8 mouse cellular contexts compared by ENCODE assay signal in the genomic region with DNA sequence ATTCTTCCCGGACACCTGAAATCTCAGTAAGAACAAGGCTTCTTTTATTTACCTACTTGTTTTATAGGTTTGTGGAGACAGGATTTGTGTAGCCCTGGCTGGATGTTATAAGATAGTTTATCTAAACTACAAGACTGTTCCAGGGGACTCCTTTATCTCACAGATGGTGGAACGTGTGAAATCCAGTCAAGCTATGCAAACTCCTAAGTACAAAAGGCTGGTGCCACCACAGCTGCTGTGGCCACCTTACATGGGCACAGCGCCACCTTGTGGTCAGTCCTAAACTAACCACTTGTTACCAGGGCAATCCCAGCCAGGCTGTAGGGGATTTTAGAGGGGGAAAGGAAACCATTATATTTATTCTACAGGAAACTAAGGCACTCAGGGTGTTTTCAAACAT. TPM values are rescaled to one million over a fixed set of nuclear protein-coding genes. Genes with fewer than 3 reads are reported as not detected.
A peak's percentile ranks its signal among the peaks of the same experiment; 100 is the strongest.
DNase-seq lines count a peak whose midpoint lies in the region; ATAC-seq and TF ChIP-seq lines count a peak whose summit lies in the region.

No protein-coding gene starts in this region.

- DNase-seq in 3134 (ENCODE audit: extremely low read depth, insufficient read length, low spot score) (peak; percentile 42), Patski (ENCODE audit: low read depth, low spot score) (no peak)
- peak; percentile 85 to 93 for DNase-seq in cerebellum, postnatal 14 days
- DNase-seq in gastrocnemius, adult 18-20 months (ENCODE audit: low spot score) = peak; percentile 75
- peak; percentile 83 for DNase-seq in kidney, adult 2 months
- peak; percentile 65 to 73 (median 67) for DNase-seq in liver, embryonic 14.5 days (ENCODE audit: low read depth in 3 of 3, low spot score in 3 of 3)

- TF ChIP-seq CTCF in Patski (IDR thresholded peaks at IDR 0.05) = peak; percentile 97
- peak; percentile 98 for TF ChIP-seq CTCF in kidney, adult 2 months (conservative IDR thresholded peaks at IDR 0.05; ENCODE audit: insufficient read depth, insufficient read length, low read depth, low read length)
- peak; percentile 96 for TF ChIP-seq CTCF in liver, embryonic 14.5 days (IDR thresholded peaks at IDR 0.05; ENCODE audit: low read depth)
- peak; percentile 94 for TF ChIP-seq CTCF in testis, adult 2 months (IDR thresholded peaks at IDR 0.05; ENCODE audit: control insufficient read depth, insufficient read depth, insufficient replicate concordance, low read depth, low read length)

- ATAC-seq in Patski = no peak
- no peak; the same call in 1 of the 2 replicates for ATAC-seq in liver, embryonic 14.5 days (ENCODE audit: insufficient read depth)
- peak; percentile 55 for ATAC-seq in neural tube, embryonic 15.5 days (ENCODE audit: low FRiP score)

- POLR2A ChIA-PET in Patski (lab: Charles Lee) = interaction anchor here (1.4 kb wide), 1 partner anchor 135 kb away, joined by 4 read pairs; no protein-coding TSS in a partner anchor

- H3K36me3 ChIP-seq in kidney, adult 2 months (ENCODE audit: control insufficient read depth, insufficient read depth, low read length) = no peaks in the 10 kb centered on the region
- H3K36me3 ChIP-seq in liver, embryonic 14.5 days (replicated peaks; ENCODE audit: control insufficient read depth, insufficient read depth, low read depth) = peaks cover 61% of the 10 kb centered on the region
- H3K36me3 ChIP-seq in neural tube, embryonic 15.5 days = peaks cover 55% of the 10 kb centered on the region
- H3K36me3 ChIP-seq in testis, adult 2 months (ENCODE audit: control insufficient read depth, insufficient read depth, low read length) = no peaks in the 10 kb centered on the region

- in situ Hi-C loops in Patski (cut with MboI; ENCODE audit: low pct_unique_long_range_greater_than_20kb) = no loop called here

- no peak overlapping the region for H3K9ac ChIP-seq in liver, embryonic 14.5 days (replicated peaks)
- no peak overlapping the region for H3K9ac ChIP-seq in neural tube, embryonic 15.5 days (replicated peaks)

- no peak overlapping the region for H3K27ac ChIP-seq in kidney, adult 2 months (ENCODE audit: insufficient read depth, low read depth, low read length)
- no peak overlapping the region for H3K27ac ChIP-seq in liver, embryonic 14.5 days
- no peak overlapping the region for H3K27ac ChIP-seq in neural tube, embryonic 15.5 days (replicated peaks)
- H3K27ac ChIP-seq in testis, adult 2 months (ENCODE audit: control insufficient read depth, insufficient read depth, low read depth, low read length) = no peak overlapping the region

- H3K4me2 ChIP-seq in liver, embryonic 14.5 days (ENCODE audit: low read depth) = no peak overlapping the region
- H3K4me2 ChIP-seq in neural tube, embryonic 15.5 days = no peak overlapping the region

- peaks cover 9% of the 10 kb centered on the region; the same call in 1 of the 2 replicates for H3K4me1 ChIP-seq in kidney, adult 2 months (ENCODE audit: control insufficient read depth, insufficient read depth, low read length)
- peaks cover 6% of the 10 kb centered on the region in 2 experiments for H3K4me1 ChIP-seq in liver, embryonic 14.5 days (replicated peaks; ENCODE audit: control insufficient read depth in 2 of 2, insufficient read depth in 2 of 2, low read length in 1 of 2)
- peaks cover 15% of the 10 kb centered on the region for H3K4me1 ChIP-seq in neural tube, embryonic 15.5 days
- H3K4me1 ChIP-seq in testis, adult 2 months (ENCODE audit: control insufficient read depth, insufficient read depth, low read length) = no peaks in the 10 kb centered on the region

- H3K27me3 ChIP-seq in Patski = no peaks in the 10 kb centered on the region
- no peaks in the 10 kb centered on the region for H3K27me3 ChIP-seq in kidney, adult 2 months (replicated peaks; ENCODE audit: control insufficient read depth, insufficient read depth, low read length)
- H3K27me3 ChIP-seq in liver, embryonic 14.5 days (ENCODE audit: control insufficient read depth, insufficient read depth, low read length) = no peaks in the 10 kb centered on the region
- H3K27me3 ChIP-seq in neural tube, embryonic 15.5 days (replicated peaks) = no peaks in the 10 kb centered on the region
- no peaks in the 10 kb centered on the region for H3K27me3 ChIP-seq in testis, adult 2 months (ENCODE audit: control insufficient read depth, insufficient read depth, low read length)

- no peak overlapping the region for H3K4me3 ChIP-seq in kidney, adult 2 months (ENCODE audit: insufficient read depth, low read depth, low read length)
- no peak overlapping the region for H3K4me3 ChIP-seq in liver, embryonic 14.5 days (ENCODE audit: insufficient read depth in 1 of 2, low read depth in 2 of 2, low read length in 2 of 2)
- no peak overlapping the region for H3K4me3 ChIP-seq in neural tube, embryonic 15.5 days (replicated peaks)
- no peak overlapping the region for H3K4me3 ChIP-seq in testis, adult 2 months (ENCODE audit: control insufficient read depth, low read depth, low read length)

- CTCF ChIA-PET in Patski (lab: Charles Lee) = interaction anchor here (0.6 to 6.4 kb wide), 19 partner anchors 9 to 278 kb away, joined by 3 to 46 read pairs (median 5); a partner anchor contains a TSS

- TF ChIP-seq EP300 in liver, embryonic 14.5 days (IDR thresholded peaks at IDR 0.05; ENCODE audit: low read depth) = peak; percentile 62; the same call in 1 of the 2 replicates

- H3K9me3 ChIP-seq in liver, embryonic 14.5 days (ENCODE audit: control insufficient read depth, low read length) = no peaks in the 10 kb centered on the region
- no peaks in the 10 kb centered on the region for H3K9me3 ChIP-seq in neural tube, embryonic 15.5 days (replicated peaks)

- 30% methylated on average over 3 of the region's 3 CpGs for WGBS in kidney, adult 2 months
- WGBS in liver, embryonic 14.5 days (ENCODE audit: insufficient replicate concordance) = 22% methylated on average over 3 of the region's 3 CpGs
- 30% methylated on average over 3 of the region's 3 CpGs for WGBS in neural tube, embryonic 15.5 days

- no peak for TF ChIP-seq POLR2A in kidney, adult 2 months (IDR thresholded peaks at IDR 0.05; ENCODE audit: low read depth, low read length)
- no peak for TF ChIP-seq POLR2A in testis, adult 2 months (IDR thresholded peaks at IDR 0.05; ENCODE audit: control insufficient read depth, low read depth, low read length)

RNA-seq across cellular contexts. Expression of a gene that starts 5.1 kb away (rescaled TPM):
- polyA plus RNA-seq in Patski (2021) = 211 TPM
- 10 to 100 TPM; 83.7 to 89.8 TPM for total RNA-seq in gastrocnemius, adult 18-20 months (2021)
- polyA plus RNA-seq in kidney, adult 2 months (2012; rRNA removed) = 123 and 135 TPM in 2 replicates
- polyA plus RNA-seq in liver, embryonic 14.5 days (2012; rRNA removed) = 78.6 and 107 TPM in 2 replicates
- polyA plus RNA-seq in liver, embryonic 14.5 days (2014; fragmentation: Nextera tagmentation; extraction: Ambion mirVana) = 397 and 402 TPM in 2 replicates
- polyA plus RNA-seq in neural tube, embryonic 15.5 days (2015; fragmentation: Nextera tagmentation; extraction: Ambion mirVana) = 353 and 355 TPM in 2 replicates
- 329 and 331 TPM in 2 replicates for polyA plus RNA-seq in testis, adult 2 months (2012; rRNA removed)

RNA-seq across cellular contexts. Expression of a gene that starts 5.2 kb away (rescaled TPM):
- 22.0 TPM for polyA plus RNA-seq in Patski (2021)
- 1 to 10 TPM; 3.6 to 4.3 TPM for total RNA-seq in gastrocnemius, adult 18-20 months (2021)
- polyA plus RNA-seq in kidney, adult 2 months (2012; rRNA removed) = 4.8 and 4.9 TPM in 2 replicates
- 53.1 and 75.8 TPM in 2 replicates for polyA plus RNA-seq in liver, embryonic 14.5 days (2012; rRNA removed)
- polyA plus RNA-seq in liver, embryonic 14.5 days (2014; fragmentation: Nextera tagmentation; extraction: Ambion mirVana) = 131 and 145 TPM in 2 replicates
- 22.8 and 42.1 TPM in 2 replicates for polyA plus RNA-seq in neural tube, embryonic 15.5 days (2015; fragmentation: Nextera tagmentation; extraction: Ambion mirVana)
- 28.7 and 29.7 TPM in 2 replicates for polyA plus RNA-seq in testis, adult 2 months (2012; rRNA removed)

RNA-seq across cellular contexts. Expression of a gene that starts 16.0 kb away (rescaled TPM):
- polyA plus RNA-seq in Patski (2021) = 171 TPM
- total RNA-seq in gastrocnemius, adult 18-20 months (2021) = 1 to 10 TPM; 4.1 to 6.2 TPM
- polyA plus RNA-seq in kidney, adult 2 months (2012; rRNA removed) = 87.4 and 88.4 TPM in 2 replicates
- 27.3 and 32.1 TPM in 2 replicates for polyA plus RNA-seq in liver, embryonic 14.5 days (2012; rRNA removed)
- polyA plus RNA-seq in liver, embryonic 14.5 days (2014; fragmentation: Nextera tagmentation; extraction: Ambion mirVana) = 45.2 and 50.5 TPM in 2 replicates
- 146 and 157 TPM in 2 replicates for polyA plus RNA-seq in neural tube, embryonic 15.5 days (2015; fragmentation: Nextera tagmentation; extraction: Ambion mirVana)
- polyA plus RNA-seq in testis, adult 2 months (2012; rRNA removed) = 32.6 and 35.4 TPM in 2 replicates

RNA-seq across cellular contexts. Expression of a gene that starts 41.8 kb away (rescaled TPM):
- 0.45 TPM for polyA plus RNA-seq in Patski (2021)
- total RNA-seq in gastrocnemius, adult 18-20 months (2021) = not detected
- polyA plus RNA-seq in kidney, adult 2 months (2012; rRNA removed) = 18.8 and 24.5 TPM in 2 replicates
- 6.4 and 9.1 TPM in 2 replicates for polyA plus RNA-seq in liver, embryonic 14.5 days (2012; rRNA removed)
- polyA plus RNA-seq in liver, embryonic 14.5 days (2014; fragmentation: Nextera tagmentation; extraction: Ambion mirVana) = 3.5 and 3.7 TPM in 2 replicates
- polyA plus RNA-seq in neural tube, embryonic 15.5 days (2015; fragmentation: Nextera tagmentation; extraction: Ambion mirVana) = 0.79 and 1.7 TPM in 2 replicates
- polyA plus RNA-seq in testis, adult 2 months (2012; rRNA removed) = 3.2 and 3.9 TPM in 2 replicates
